Mouse (Mus musculus) ovary, postnatal 14 days (tissue): ENCODE data around the gene Slc44a3.
A peak's percentile ranks its signal among the peaks of the same experiment; 100 is the strongest.

ENCODE experiments used
- DNase-seq: peaks from one replicate; pipeline ENCODE4 v3.0.0; 2022; ENCODE audit warnings: low spot score

The Slc44a3 gene

GRCm38 (mm10) chr3:121426621-121427519 lies 105.3 kb downstream of the Slc44a3 start:
- DNase-seq = peak; percentile 72

GRCm38 (mm10) chr3:121425861-121426620 lies 106.2 kb downstream of the Slc44a3 start, which contains the start of gene Cnn3:
Gene Cnn3, plus strand, starts transcription at chr3:121426497.
- peak; percentile 85 for DNase-seq

- no peak for DNase-seq
Measured at GRCm38 (mm10) chr3:121422405-121422804, 109.8 kb downstream of the Slc44a3 start.

- DNase-seq = no peak
Measured at GRCm38 (mm10) chr3:121418850-121419435, 113.3 kb downstream of the Slc44a3 start.

- no peak for DNase-seq
Measured at GRCm38 (mm10) chr3:121418251-121418601, 114.0 kb downstream of the Slc44a3 start.

- DNase-seq = no peak
Measured at GRCm38 (mm10) chr3:121417379-121418250, 114.6 kb downstream of the Slc44a3 start.

GRCm38 (mm10) chr3:121416171-121417154 lies 115.7 kb downstream of the Slc44a3 start:
- DNase-seq = no peak

- no peak for DNase-seq
Measured at GRCm38 (mm10) chr3:121411450-121411849, 120.8 kb downstream of the Slc44a3 start.
